Mouse (Mus musculus) embryonic facial prominence, embryonic 12.5 days (tissue): ENCODE data around the gene Nmrk1. TPM values are rescaled to one million over a fixed set of nuclear protein-coding genes. Genes with fewer than 3 reads are reported as not detected.
"Not testable (repeated sequence)": the region's sequence is repeated elsewhere in the genome, so short reads cannot be mapped to it uniquely, and the experiment has no call there.

Experiments
- ATAC-seq: fragments of 200-750 bp; cut with Nextera tagmentation; 2 replicates; pipeline ENCODE4 v1.8.0; 2017; ENCODE audit not compliant: insufficient number of reproducible peaks, insufficient read depth, low FRiP score, low TSS enrichment
- H3K27ac ChIP-seq: fragments of 300-500 bp; sonication (generic); 2 replicates; pipeline ENCODE4 v1.5.1; 2016; ENCODE audit warnings: mild to moderate bottlenecking
- H3K27me3 ChIP-seq: fragments of 300-500 bp; sonication (generic); 2 replicates; pipeline ENCODE4 v1.6.1; 2016; ENCODE audit warnings: mild to moderate bottlenecking, moderate library complexity
- H3K36me3 ChIP-seq: fragments of 300-500 bp; sonication (generic); 2 replicates; pipeline ENCODE4 v1.6.1; 2016; ENCODE audit warnings: mild to moderate bottlenecking
- H3K4me1 ChIP-seq: fragments of 300-500 bp; sonication (generic); 2 replicates; pipeline ENCODE4 v1.6.1; 2016
- H3K4me2 ChIP-seq: fragments of 300-500 bp; sonication (generic); replicated peaks from 2 replicates; pipeline ENCODE4 v1.6.1; 2016; ENCODE audit warnings: mild to moderate bottlenecking, moderate library complexity
- H3K4me3 ChIP-seq: fragments of 300-500 bp; sonication (generic); 2 replicates; pipeline ENCODE4 v1.5.1; 2016; ENCODE audit warnings: mild to moderate bottlenecking
- H3K9ac ChIP-seq: fragments of 300-500 bp; sonication (generic); 2 replicates; pipeline ENCODE4 v1.6.1; 2016; ENCODE audit warnings: mild to moderate bottlenecking, moderate library complexity
- H3K9me3 ChIP-seq: fragments of 300-500 bp; sonication (generic); 2 replicates; pipeline ENCODE4 v1.6.1; 2016; ENCODE audit warnings: mild to moderate bottlenecking, moderate library complexity
- WGBS: fragments of 180-500 bp; shearing (Covaris S2); methylation state at CpG from one replicate; pipeline ENCODE4 v1.1.7; 2016; 5-methylcytosine and 5-hydroxymethylcytosine counted together
- polyA plus RNA-seq: library from polyadenylated mRNA; unstranded; fragments of >200 nt; fragmentation: Nextera tagmentation; extraction: Ambion mirVana; gene quantifications from 2 replicates; pipeline ENCODE4 v1.2.1, GENCODE M21; 2016

The Nmrk1 gene
- 13.9 and 15.6 TPM in 2 replicates for polyA plus RNA-seq

DNA sequence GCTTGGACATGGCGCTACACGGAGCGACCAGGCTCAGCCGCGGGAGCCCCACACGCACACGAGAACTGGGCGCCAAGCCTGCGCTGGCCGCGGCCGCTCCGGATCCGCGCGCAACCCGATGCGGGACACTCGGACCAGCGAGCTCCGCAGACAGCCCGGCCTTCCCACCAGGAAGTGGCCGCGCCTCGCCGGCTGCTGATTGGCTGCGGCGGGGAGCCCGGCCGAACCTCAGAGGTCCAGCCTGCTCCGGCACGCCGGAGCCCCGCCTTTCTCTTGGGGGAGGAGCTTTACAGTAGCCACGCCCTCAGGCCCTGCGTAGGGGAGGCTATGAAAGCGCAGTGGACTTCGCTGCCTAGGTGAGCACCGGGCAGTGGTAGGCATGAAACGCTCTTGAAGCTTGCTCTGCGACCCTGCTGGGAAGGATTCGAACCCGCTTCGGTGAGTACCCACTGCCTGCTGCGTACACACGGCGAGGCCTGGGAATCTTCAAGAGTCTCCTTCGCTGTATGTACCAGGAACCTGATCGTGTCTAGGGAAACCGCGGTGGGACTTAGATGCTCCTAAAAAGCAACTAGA is at the start of gene Nmrk1, which contains the start of gene Ostf1:
Nmrk1 (plus strand) TSS at position 307 of the 576 bp plus-strand sequence.
Ostf1 (minus strand) TSS at position 180 of the 576 bp plus-strand sequence.
- Histone ChIP-seq H3K27me3 (no peaks in the 10 kb centered on the region), H3K4me2 (peak within 1 kb of the TSS; percentile 84), H3K4me1 (0 out of 2 replicates have a peak, but pooled peaks cover 4% of the 10 kb centered on the region), H3K4me3 (peak within 1 kb of the TSS; percentile 77), H3K9ac (peak within 1 kb of the TSS; percentile 66), H3K27ac (peak within 1 kb of the TSS; percentile 67), H3K9me3 (no peaks in the 10 kb centered on the region), H3K36me3 (no peaks in the 10 kb centered on the region)
- under 1% methylated on average over 51 of the region's 51 CpGs for WGBS
- ATAC-seq, result peak; percentile 97

- Histone ChIP-seq H3K9ac (no peak overlapping the region), H3K4me1 (peaks cover 14% of the 10 kb centered on the region; the same call in 1 of the 2 replicates), H3K4me2 (no peak overlapping the region), H3K4me3 (no peak overlapping the region), H3K27ac (no peak overlapping the region), H3K27me3 (no peaks in the 10 kb centered on the region), H3K36me3 (no peaks in the 10 kb centered on the region), H3K9me3 (no peaks in the 10 kb centered on the region)
- 85% methylated on average over 9 of the region's 9 CpGs for WGBS
- ATAC-seq, result no peak
Observed at GRCm38 (mm10) chr19:18582226-18582625, 49.5 kb upstream of the Nmrk1 start.

- Histone ChIP-seq H3K27ac (no peak overlapping the region), H3K36me3 (no peaks in the 10 kb centered on the region), H3K4me2 (no peak overlapping the region), H3K9me3 (no peaks in the 10 kb centered on the region), H3K27me3 (no peaks in the 10 kb centered on the region), H3K4me3 (no peak overlapping the region), H3K9ac (no peak overlapping the region), H3K4me1 (peaks cover 10% of the 10 kb centered on the region; the same call in 1 of the 2 replicates)
- no peak for ATAC-seq
- 82% methylated on average over 6 of the region's 6 CpGs for WGBS
Observed at GRCm38 (mm10) chr19:18582887-18583286, 48.9 kb upstream of the Nmrk1 start.

GRCm38 (mm10) chr19:18583706-18584105 is 48.0 kb upstream of the Nmrk1 start:
- Histone ChIP-seq H3K4me3 (no peak overlapping the region), H3K27ac (no peak overlapping the region), H3K9ac (no peak overlapping the region)

GRCm38 (mm10) chr19:18584621-18585020 is 47.1 kb upstream of the Nmrk1 start:
- Histone ChIP-seq H3K4me1 (no peaks in the 10 kb centered on the region), H3K9ac (no peak overlapping the region), H3K4me2 (no peak overlapping the region), H3K9me3 (no peaks in the 10 kb centered on the region), H3K27me3 (no peaks in the 10 kb centered on the region), H3K27ac (no peak overlapping the region), H3K4me3 (no peak overlapping the region), H3K36me3 (no peaks in the 10 kb centered on the region)
- WGBS, result 91% methylated on average over 7 of the region's 7 CpGs
- no peak for ATAC-seq

More at GRCm38 (mm10) chr19:18583706-18584105, 48.0 kb upstream of the Nmrk1 start:
- ATAC-seq, result no peak
- 0 out of 2 replicates have a peak, but pooled peaks cover 1% of the 10 kb centered on the region for H3K4me1 ChIP-seq
- H3K27me3 ChIP-seq, result no peaks in the 10 kb centered on the region
- H3K36me3 ChIP-seq, result no peaks in the 10 kb centered on the region
- WGBS, result 87% methylated on average over 4 of the region's 4 CpGs
- H3K4me2 ChIP-seq, result no peak overlapping the region
- H3K9me3 ChIP-seq, result no peaks in the 10 kb centered on the region

- H3K27ac ChIP-seq, result no peak overlapping the region
Observed at GRCm38 (mm10) chr19:18587118-18587517, 44.6 kb upstream of the Nmrk1 start.

GRCm38 (mm10) chr19:18588243-18588642 is 43.5 kb upstream of the Nmrk1 start:
- H3K27me3 ChIP-seq, result no peaks in the 10 kb centered on the region
- no peak for ATAC-seq
- peaks cover 4% of the 10 kb centered on the region; the same call in 1 of the 2 replicates for H3K4me1 ChIP-seq
- H3K27ac ChIP-seq, result no peak overlapping the region
- H3K36me3 ChIP-seq, result no peaks in the 10 kb centered on the region
- no peak overlapping the region for H3K9ac ChIP-seq
- WGBS, result 88% methylated on average over 1 of the region's 1 CpGs
- H3K4me2 ChIP-seq, result no peak overlapping the region
- H3K9me3 ChIP-seq, result no peaks in the 10 kb centered on the region
- no peak overlapping the region for H3K4me3 ChIP-seq

More at GRCm38 (mm10) chr19:18587118-18587517, 44.6 kb upstream of the Nmrk1 start:
- peaks cover 4% of the 10 kb centered on the region; the same call in 1 of the 2 replicates for H3K4me1 ChIP-seq
- H3K9ac ChIP-seq, result no peak overlapping the region
- H3K36me3 ChIP-seq, result no peaks in the 10 kb centered on the region
- 86% methylated on average over 9 of the region's 9 CpGs for WGBS
- no peak overlapping the region for H3K4me2 ChIP-seq
- no peaks in the 10 kb centered on the region for H3K27me3 ChIP-seq
- ATAC-seq, result no peak
- H3K4me3 ChIP-seq, result no peak overlapping the region
- no peaks in the 10 kb centered on the region for H3K9me3 ChIP-seq

- 97% methylated on average over 10 of the region's 10 CpGs for WGBS
- ATAC-seq, H3K27ac ChIP-seq, H3K9ac ChIP-seq, H3K27me3 ChIP-seq, H3K4me1 ChIP-seq, H3K4me3 ChIP-seq, H3K9me3 ChIP-seq, H3K36me3 ChIP-seq, H3K4me2 ChIP-seq: not testable (repeated sequence)
Observed at GRCm38 (mm10) chr19:18588801-18589200, 42.9 kb upstream of the Nmrk1 start.

GRCm38 (mm10) chr19:18589276-18589675 is 42.5 kb upstream of the Nmrk1 start:
- ATAC-seq, result no peak
- H3K4me2 ChIP-seq, result no peak overlapping the region
- H3K4me3 ChIP-seq, result no peak overlapping the region
- no peak overlapping the region for H3K9ac ChIP-seq
- H3K27ac ChIP-seq, result no peak overlapping the region
- no peaks in the 10 kb centered on the region for H3K9me3 ChIP-seq
- 92% methylated on average over 8 of the region's 8 CpGs for WGBS
- no peaks in the 10 kb centered on the region for H3K27me3 ChIP-seq
- H3K4me1 ChIP-seq, result peaks cover 4% of the 10 kb centered on the region; the same call in 1 of the 2 replicates
- no peaks in the 10 kb centered on the region for H3K36me3 ChIP-seq

DNA sequence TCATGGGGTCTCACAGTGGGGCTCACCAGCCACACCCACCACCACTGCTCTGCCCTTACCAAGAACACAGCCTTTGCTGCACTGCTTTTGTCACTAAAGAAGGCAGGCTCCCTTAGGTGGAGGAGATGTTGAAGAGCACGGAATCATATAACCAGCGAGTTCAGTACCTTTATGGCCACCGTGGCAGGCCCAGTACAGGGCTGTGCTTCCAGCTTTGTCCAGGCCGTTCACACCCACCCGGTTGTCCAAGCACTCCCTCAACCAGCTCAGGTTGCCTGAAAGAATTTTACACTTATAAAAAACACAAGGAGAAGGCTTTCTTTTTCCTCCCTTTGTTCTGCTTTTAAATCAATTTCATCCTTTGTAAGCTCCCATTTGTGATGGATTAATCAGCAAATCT is 41.5 kb upstream of the Nmrk1 start:
- Histone ChIP-seq H3K36me3 (no peaks in the 10 kb centered on the region), H3K9me3 (no peaks in the 10 kb centered on the region), H3K4me2 (no peak overlapping the region), H3K4me3 (no peak overlapping the region), H3K27me3 (no peaks in the 10 kb centered on the region), H3K9ac (no peak overlapping the region), H3K27ac (no peak overlapping the region), H3K4me1 (peaks cover 4% of the 10 kb centered on the region; the same call in 1 of the 2 replicates)
- WGBS, result 52% methylated on average over 5 of the region's 5 CpGs
- no peak for ATAC-seq

- ATAC-seq, result no peak
- no peak overlapping the region for H3K4me3 ChIP-seq
- H3K9ac ChIP-seq, result no peak overlapping the region
- 50% methylated on average over 5 of the region's 5 CpGs for WGBS
- H3K4me1 ChIP-seq, result peaks cover 4% of the 10 kb centered on the region; the same call in 1 of the 2 replicates
- no peaks in the 10 kb centered on the region for H3K36me3 ChIP-seq
- H3K4me2 ChIP-seq, result no peak overlapping the region
- H3K9me3 ChIP-seq, result no peaks in the 10 kb centered on the region
- H3K27ac ChIP-seq, result no peak overlapping the region
- no peaks in the 10 kb centered on the region for H3K27me3 ChIP-seq
Observed at GRCm38 (mm10) chr19:18590942-18591354, 40.8 kb upstream of the Nmrk1 start.

DNA sequence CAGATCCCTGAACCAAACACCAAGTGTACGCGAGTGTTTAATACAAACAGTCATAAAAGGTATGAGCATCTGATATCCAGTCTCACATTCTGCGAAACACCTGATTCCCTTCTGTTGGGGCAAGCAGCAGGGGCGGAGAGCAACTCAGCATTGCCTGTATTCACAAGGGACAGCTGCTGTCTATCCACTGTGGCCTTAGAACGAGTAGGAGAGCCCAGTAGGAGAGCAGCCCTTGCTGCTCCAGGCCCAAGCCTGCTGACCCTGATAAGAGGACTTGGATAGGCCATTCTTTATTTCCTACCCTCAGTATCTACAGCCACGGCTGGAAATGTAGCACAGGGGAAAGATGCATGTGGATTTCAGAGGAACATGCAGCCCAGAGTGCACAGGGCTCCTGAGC is 38.8 kb upstream of the Nmrk1 start:
- H3K4me2 ChIP-seq, result no peak overlapping the region
- no peak for ATAC-seq
- H3K9me3 ChIP-seq, result no peaks in the 10 kb centered on the region
- H3K27ac ChIP-seq, result no peak overlapping the region
- peaks cover 4% of the 10 kb centered on the region; the same call in 1 of the 2 replicates for H3K4me1 ChIP-seq
- 78% methylated on average over 6 of the region's 6 CpGs for WGBS
- H3K36me3 ChIP-seq, result no peaks in the 10 kb centered on the region
- H3K27me3 ChIP-seq, result no peaks in the 10 kb centered on the region
- no peak overlapping the region for H3K9ac ChIP-seq
- no peak overlapping the region for H3K4me3 ChIP-seq
